Mouse (Mus musculus) midbrain, embryonic 13.5 days (tissue): ENCODE measurements around the gene Sdhaf4. TPM values are rescaled to one million over a fixed set of nuclear protein-coding genes. Genes with fewer than 3 reads are reported as not detected.

ENCODE experiments used
- ATAC-seq: fragments of 200-750 bp; cut with Nextera tagmentation; 2 replicates; pipeline ENCODE4 v1.8.0; 2017; ENCODE audit warnings: mild to moderate bottlenecking, moderate TSS enrichment, moderate library complexity
- H3K27ac ChIP-seq: fragments of 300-500 bp; sonication (generic); 2 replicates; pipeline ENCODE4 v1.5.1; 2015; ENCODE audit warnings: inconsistent platforms, mild to moderate bottlenecking, moderate library complexity
- H3K27me3 ChIP-seq: fragments of 300-500 bp; sonication (generic); 2 replicates; pipeline ENCODE4 v1.6.1; 2015; ENCODE audit warnings: mild to moderate bottlenecking, inconsistent platforms
- H3K36me3 ChIP-seq: fragments of 300-500 bp; sonication (generic); 2 replicates; pipeline ENCODE4 v1.6.1; 2015; ENCODE audit warnings: mild to moderate bottlenecking, inconsistent platforms
- H3K4me1 ChIP-seq: fragments of 300-500 bp; sonication (generic); replicated peaks from 2 replicates; pipeline ENCODE4 v1.6.1; 2015; ENCODE audit warnings: inconsistent platforms
- H3K4me2 ChIP-seq: fragments of 300-500 bp; sonication (generic); replicated peaks from 2 replicates; pipeline ENCODE4 v1.6.1; 2015; ENCODE audit warnings: moderate library complexity, mild to moderate bottlenecking, inconsistent platforms
- H3K4me3 ChIP-seq: fragments of 300-500 bp; sonication (generic); replicated peaks from 2 replicates; pipeline ENCODE4 v1.5.1; 2015; ENCODE audit warnings: mild to moderate bottlenecking, inconsistent platforms
- H3K9ac ChIP-seq: fragments of 300-500 bp; sonication (generic); replicated peaks from 2 replicates; pipeline ENCODE4 v1.6.1; 2015; ENCODE audit warnings: mild to moderate bottlenecking, inconsistent platforms
- H3K9me3 ChIP-seq: fragments of 300-500 bp; sonication (generic); 2 replicates; pipeline ENCODE4 v1.6.1; 2016; ENCODE audit warnings: mild to moderate bottlenecking, inconsistent platforms
- WGBS: fragments of 180-500 bp; shearing (Covaris S2); methylation state at CpG from one replicate; pipeline ENCODE4 v1.1.7; 2015; 5-methylcytosine and 5-hydroxymethylcytosine counted together
- polyA plus RNA-seq: library from polyadenylated mRNA; unstranded; fragments of >200 nt; fragmentation: Nextera tagmentation; extraction: Ambion mirVana; gene quantifications from 2 replicates; pipeline ENCODE4 v1.2.1, GENCODE M21; 2015

Sdhaf4 gene
- 106 and 112 TPM in 2 replicates for polyA plus RNA-seq

GRCm38 (mm10) chr1:24005070-24005804 lies at the start of gene Sdhaf4:
Gene Sdhaf4, minus strand, starts transcription at chr1:24005656.
- WGBS = 2% methylated on average over 47 of the region's 47 CpGs
- peak; percentile 96 for ATAC-seq
- peak within 1 kb of the TSS; percentile 84 for H3K9ac ChIP-seq
- H3K4me3 ChIP-seq = peak within 1 kb of the TSS; percentile 63
- no peaks in the 10 kb centered on the region for H3K9me3 ChIP-seq
- H3K27ac ChIP-seq = peak within 1 kb of the TSS; percentile 88
- peaks cover 11% of the 10 kb centered on the region for H3K4me1 ChIP-seq
- H3K36me3 ChIP-seq = peaks cover 17% of the 10 kb centered on the region
- H3K4me2 ChIP-seq = peak within 1 kb of the TSS; percentile 65
- no peaks in the 10 kb centered on the region for H3K27me3 ChIP-seq

- Histone ChIP-seq H3K4me3 (no peak overlapping the region), H3K4me2 (no peak overlapping the region), H3K9ac (no peak overlapping the region), H3K27ac (no peak overlapping the region), H3K36me3 (peaks cover 12% of the 10 kb centered on the region), H3K4me1 (no peaks in the 10 kb centered on the region), H3K27me3 (no peaks in the 10 kb centered on the region), H3K9me3 (no peaks in the 10 kb centered on the region)
- ATAC-seq = no peak
- WGBS = 79% methylated on average over 6 of the region's 6 CpGs
These were observed 41.5 kb upstream of the Sdhaf4 start for GRCm38 (mm10) chr1:24046730-24047510.

DNA sequence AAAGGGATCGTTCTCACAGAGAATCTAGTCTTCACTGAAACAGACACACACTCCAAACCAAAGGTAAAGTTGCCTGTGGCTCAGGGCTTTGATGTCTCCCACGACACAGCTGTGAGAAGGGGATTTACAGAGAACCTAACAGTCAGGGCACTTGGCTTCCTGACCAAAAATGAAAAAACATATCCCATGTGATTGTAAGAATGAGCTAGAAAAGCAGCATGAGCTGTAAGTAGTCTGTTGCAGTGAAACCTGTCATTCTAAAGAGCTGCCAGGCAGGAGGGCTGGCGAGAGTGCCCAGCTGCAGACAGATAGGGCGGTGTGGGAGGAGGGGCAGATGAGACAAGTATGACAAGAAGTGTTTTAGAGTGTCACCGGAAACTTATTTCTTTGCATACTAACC lies 40.2 kb upstream of the Sdhaf4 start:
- ATAC-seq = no peak
- 76% methylated on average over 5 of the region's 5 CpGs for WGBS
- peaks cover 10% of the 10 kb centered on the region; the same call in 1 of the 2 replicates for H3K36me3 ChIP-seq

GRCm38 (mm10) chr1:24043007-24043406 lies 37.6 kb upstream of the Sdhaf4 start:
- Histone ChIP-seq H3K4me1 (no peaks in the 10 kb centered on the region), H3K36me3 (peaks cover 10% of the 10 kb centered on the region), H3K27me3 (no peaks in the 10 kb centered on the region), H3K4me2 (no peak overlapping the region), H3K4me3 (no peak overlapping the region), H3K9ac (no peak overlapping the region), H3K27ac (no peak overlapping the region), H3K9me3 (no peaks in the 10 kb centered on the region)
- ATAC-seq = no peak
- 34% methylated on average over 5 of the region's 5 CpGs for WGBS

More for the DNA sequence above, 40.2 kb upstream of the Sdhaf4 start:
- Histone ChIP-seq H3K4me1 (no peaks in the 10 kb centered on the region), H3K9me3 (no peaks in the 10 kb centered on the region), H3K4me3 (no peak overlapping the region), H3K9ac (no peak overlapping the region), H3K4me2 (no peak overlapping the region), H3K27ac (no peak overlapping the region), H3K27me3 (no peaks in the 10 kb centered on the region)

- no peak overlapping the region for H3K4me2 ChIP-seq
- no peaks in the 10 kb centered on the region for H3K27me3 ChIP-seq
- H3K4me1 ChIP-seq = no peaks in the 10 kb centered on the region
- no peak overlapping the region for H3K27ac ChIP-seq
- H3K36me3 ChIP-seq = peaks cover 16% of the 10 kb centered on the region
- 93% methylated on average over 2 of the region's 2 CpGs for WGBS
- no peak overlapping the region for H3K9ac ChIP-seq
- no peak overlapping the region for H3K4me3 ChIP-seq
- ATAC-seq = no peak
- no peaks in the 10 kb centered on the region for H3K9me3 ChIP-seq
These were observed 28.4 kb upstream of the Sdhaf4 start for GRCm38 (mm10) chr1:24033759-24034423.

DNA sequence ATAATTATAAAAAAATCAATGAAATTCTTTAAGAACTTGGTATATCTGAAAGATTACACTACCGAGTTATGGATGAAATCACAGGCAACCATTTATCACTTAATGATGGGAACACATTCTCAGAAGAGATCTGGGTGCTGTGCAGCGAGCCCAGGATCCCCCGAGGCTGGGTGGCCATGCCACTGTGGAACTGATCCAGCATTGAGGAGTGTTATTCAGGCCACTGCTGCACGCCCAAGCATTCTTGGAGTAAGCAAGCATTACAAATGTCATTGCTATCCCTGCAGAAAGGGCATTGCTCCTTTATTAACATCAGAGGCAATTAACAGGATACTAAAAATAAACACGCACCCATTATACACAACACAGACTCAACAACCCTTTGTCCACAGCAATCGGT lies 5.4 kb upstream of the Sdhaf4 start:
- Histone ChIP-seq H3K4me2 (no peak overlapping the region), H3K27ac (no peak overlapping the region), H3K36me3 (peaks cover 17% of the 10 kb centered on the region), H3K4me1 (no peaks in the 10 kb centered on the region), H3K27me3 (no peaks in the 10 kb centered on the region), H3K9me3 (no peaks in the 10 kb centered on the region), H3K9ac (no peak overlapping the region), H3K4me3 (no peak overlapping the region)
- no peak for ATAC-seq
- WGBS = 91% methylated on average over 6 of the region's 6 CpGs

- Histone ChIP-seq H3K4me2 (no peak overlapping the region), H3K9ac (no peak overlapping the region), H3K4me3 (no peak overlapping the region), H3K4me1 (no peaks in the 10 kb centered on the region), H3K36me3 (peaks cover 15% of the 10 kb centered on the region), H3K9me3 (no peaks in the 10 kb centered on the region), H3K27me3 (no peaks in the 10 kb centered on the region), H3K27ac (no peak overlapping the region)
- WGBS = 96% methylated on average over 6 of the region's 6 CpGs
- no peak for ATAC-seq
These were observed 4.6 kb upstream of the Sdhaf4 start for GRCm38 (mm10) chr1:24010016-24010415.

- no peak overlapping the region for H3K9ac ChIP-seq
- ATAC-seq = no peak
- no peaks in the 10 kb centered on the region for H3K9me3 ChIP-seq
- H3K4me2 ChIP-seq = no peak overlapping the region
- no peak overlapping the region for H3K4me3 ChIP-seq
- 89% methylated on average over 8 of the region's 8 CpGs for WGBS
- no peak overlapping the region for H3K27ac ChIP-seq
- peaks cover 11% of the 10 kb centered on the region for H3K4me1 ChIP-seq
- 0 out of 2 replicates have a peak, but pooled peaks cover 2% of the 10 kb centered on the region for H3K36me3 ChIP-seq
- H3K27me3 ChIP-seq = no peaks in the 10 kb centered on the region
These were observed 2.2 kb upstream of the Sdhaf4 start for GRCm38 (mm10) chr1:24007621-24008020.

DNA sequence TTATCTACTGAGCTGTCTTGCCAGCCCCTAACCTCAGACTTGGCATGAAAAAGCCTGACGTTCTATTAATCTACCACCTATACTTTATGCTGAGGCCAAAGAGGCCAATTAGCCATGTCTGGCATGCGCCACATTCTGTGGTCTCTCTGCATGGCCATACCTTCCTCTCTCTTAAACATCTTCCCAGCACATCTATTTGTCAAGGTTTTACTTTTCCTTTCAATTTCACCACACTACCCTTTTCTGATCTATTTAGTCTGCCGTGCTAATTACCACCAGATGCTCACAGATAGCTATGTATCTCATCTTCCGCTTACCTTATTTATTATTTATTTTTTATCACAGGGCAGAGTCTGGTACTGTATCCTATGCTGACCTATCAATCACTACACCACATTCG lies 6.1 kb downstream of the Sdhaf4 start:
- peaks cover 43% of the 10 kb centered on the region for H3K36me3 ChIP-seq

GRCm38 (mm10) chr1:23998866-23999265 lies 6.6 kb downstream of the Sdhaf4 start:
- Histone ChIP-seq H3K27ac (no peak overlapping the region), H3K27me3 (no peaks in the 10 kb centered on the region), H3K4me2 (no peak overlapping the region), H3K36me3 (peaks cover 43% of the 10 kb centered on the region), H3K4me3 (no peak overlapping the region), H3K9me3 (no peaks in the 10 kb centered on the region), H3K4me1 (no peaks in the 10 kb centered on the region), H3K9ac (no peak overlapping the region)
- no peak for ATAC-seq
- 95% methylated on average over 7 of the region's 7 CpGs for WGBS

More for the DNA sequence above, 6.1 kb downstream of the Sdhaf4 start:
- H3K4me1 ChIP-seq = peaks cover 4% of the 10 kb centered on the region
- no peaks in the 10 kb centered on the region for H3K27me3 ChIP-seq
- H3K27ac ChIP-seq = no peak overlapping the region
- no peak overlapping the region for H3K4me2 ChIP-seq
- no peak overlapping the region for H3K9ac ChIP-seq
- ATAC-seq = no peak
- WGBS = 96% methylated on average over 5 of the region's 5 CpGs
- H3K4me3 ChIP-seq = no peak overlapping the region
- H3K9me3 ChIP-seq = no peaks in the 10 kb centered on the region

- Histone ChIP-seq H3K4me1 (no peaks in the 10 kb centered on the region), H3K9me3 (no peaks in the 10 kb centered on the region), H3K27ac (no peak overlapping the region), H3K9ac (no peak overlapping the region), H3K4me3 (no peak overlapping the region), H3K27me3 (no peaks in the 10 kb centered on the region), H3K36me3 (peaks cover 43% of the 10 kb centered on the region), H3K4me2 (no peak overlapping the region)
- no peak for ATAC-seq
- WGBS = 94% methylated on average over 7 of the region's 7 CpGs
These were observed 7.2 kb downstream of the Sdhaf4 start for GRCm38 (mm10) chr1:23998120-23998810.
